Mouse (Mus musculus) c-Kit-positive CD71-negative TER-119-negative erythroid progenitor cells, embryonic 14.5 days (primary cell): ENCODE data around the gene Prx.

Experiments
- DNase-seq: peaks from one replicate; pipeline ENCODE4 v3.0.0-alpha.2; 2013; ENCODE audit warnings: low read depth

The Prx gene

GRCm38 (mm10) chr7:27522967-27523366, 23.8 kb downstream of the Prx start, which contains the start of gene Hipk4:
Hipk4 (plus strand) TSS chr7:27523267.
- DNase-seq, result no peak

GRCm38 (mm10) chr7:27523805-27524204, 24.7 kb downstream of the Prx start:
- no peak for DNase-seq

GRCm38 (mm10) chr7:27526039-27526827, 27.1 kb downstream of the Prx start:
- peak; percentile 83 for DNase-seq

- no peak for DNase-seq
Observed at GRCm38 (mm10) chr7:27529070-27529469, 29.9 kb downstream of the Prx start.

GRCm38 (mm10) chr7:27530937-27531336, 31.8 kb downstream of the Prx start:
- DNase-seq, result no peak

GRCm38 (mm10) chr7:27531707-27532106, 32.6 kb downstream of the Prx start:
- DNase-seq, result no peak

GRCm38 (mm10) chr7:27532480-27533050, 33.4 kb downstream of the Prx start:
- DNase-seq, result no peak

GRCm38 (mm10) chr7:27535386-27535785, 36.3 kb downstream of the Prx start:
- no peak for DNase-seq

GRCm38 (mm10) chr7:27536618-27537017, 37.5 kb downstream of the Prx start:
- DNase-seq, result no peak

- no peak for DNase-seq
Observed at GRCm38 (mm10) chr7:27537998-27538397, 38.9 kb downstream of the Prx start.

GRCm38 (mm10) chr7:27538797-27539196, 39.7 kb downstream of the Prx start:
- no peak for DNase-seq

GRCm38 (mm10) chr7:27540521-27540920, 41.4 kb downstream of the Prx start:
- no peak for DNase-seq

GRCm38 (mm10) chr7:27540935-27541334, 41.8 kb downstream of the Prx start:
- DNase-seq, result no peak

GRCm38 (mm10) chr7:27541431-27541830, 42.3 kb downstream of the Prx start:
- DNase-seq, result no peak

- no peak for DNase-seq
Observed at GRCm38 (mm10) chr7:27541922-27542321, 42.8 kb downstream of the Prx start.

- DNase-seq, result peak; percentile 72
Observed at GRCm38 (mm10) chr7:27542392-27543033, 43.4 kb downstream of the Prx start.

GRCm38 (mm10) chr7:27543065-27543464, 43.9 kb downstream of the Prx start:
- no peak for DNase-seq

- no peak for DNase-seq
Observed at GRCm38 (mm10) chr7:27543851-27544250, 44.7 kb downstream of the Prx start.

- DNase-seq, result no peak
Observed at GRCm38 (mm10) chr7:27544675-27545370, 45.7 kb downstream of the Prx start.

- no peak for DNase-seq
Observed at GRCm38 (mm10) chr7:27549597-27549996, 50.5 kb downstream of the Prx start.

GRCm38 (mm10) chr7:27552070-27552469, 52.9 kb downstream of the Prx start:
- no peak for DNase-seq

GRCm38 (mm10) chr7:27552931-27553513, 53.9 kb downstream of the Prx start, which contains the start of the genes Pld3 and 2310022A10Rik:
Pld3 (minus strand) TSS chr7:27553218.
2310022A10Rik (plus strand) TSS chr7:27553233.
- DNase-seq, result peak; percentile 85
